Mouse (Mus musculus): ENCODE data around the gene U2af1l4. TPM values are rescaled to one million over a fixed set of nuclear protein-coding genes. Genes with fewer than 3 reads are reported as not detected.

Gene U2af1l4
- polyA plus RNA-seq, 1 experiment from 2014 or later: 82.4 TPM

DNA sequence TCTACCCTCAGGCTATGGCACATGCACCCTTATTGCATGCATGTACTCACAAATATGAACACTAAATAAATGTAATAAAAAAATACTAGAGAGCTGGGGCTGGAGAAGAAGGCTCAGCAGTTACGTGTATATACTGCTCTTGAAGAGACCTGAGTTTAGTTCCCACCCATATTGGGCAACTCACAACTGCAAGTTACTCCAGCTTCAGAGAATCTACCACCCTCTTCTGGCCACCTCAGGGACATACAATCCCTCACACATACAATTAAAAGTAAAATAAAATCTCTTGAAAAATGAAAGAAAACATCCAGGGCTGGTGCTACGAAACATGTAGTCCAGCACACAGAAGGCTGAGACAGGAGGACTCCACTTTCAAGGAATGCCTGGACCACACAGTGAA is 51.4 kb downstream of the U2af1l4 start:
- Histone ChIP-seq H3K27ac (ENCODE audit: poor library complexity, severe bottlenecking) (no peak overlapping the region), H3K9me3 (replicated peaks) (no peaks in the 10 kb centered on the region), H3K9ac (no peak overlapping the region), H3K4me3 (no peak overlapping the region), H3K36me3 (peaks cover 37% of the 10 kb centered on the region), H3K4me1 (replicated peaks) (peaks cover 9% of the 10 kb centered on the region), H3K4me2 (no peak overlapping the region), H3K27me3 (replicated peaks) (no peaks in the 10 kb centered on the region)
- no peak for ATAC-seq (ENCODE audit: insufficient number of reproducible peaks, low FRiP score)
- 69% methylated on average over 2 of the region's 2 CpGs for WGBS

Small RNAs within 50 kb of the gene (microRNA-seq; reads per million reads assigned to microRNA genes)
- gene Gm38670: 0.94 reads per million
- not detected for gene Mir3569

Other genes starting within 250 kb of the U2af1l4 start
- 18.4 and 19.5 TPM in 2 replicates for gene Syne4, start 248.5 kb upstream of the U2af1l4 start, polyA plus RNA-seq (2016; fragmentation: Nextera tagmentation; extraction: Ambion mirVana)
- 1.7 and 2.9 TPM in 2 replicates for gene E130208F15Rik, start 241.6 kb upstream of the U2af1l4 start, polyA plus RNA-seq (2016; fragmentation: Nextera tagmentation; extraction: Ambion mirVana)
- gene Sdhaf1, start 239.4 kb upstream of the U2af1l4 start, polyA plus RNA-seq (2016; fragmentation: Nextera tagmentation; extraction: Ambion mirVana): 16.7 and 17.0 TPM in 2 replicates
- gene Lrfn3, start 200.5 kb upstream of the U2af1l4 start, polyA plus RNA-seq (2016; fragmentation: Nextera tagmentation; extraction: Ambion mirVana): 2.3 and 2.8 TPM in 2 replicates
- gene Tyrobp, start 149.5 kb upstream of the U2af1l4 start, polyA plus RNA-seq (2016; fragmentation: Nextera tagmentation; extraction: Ambion mirVana): 9.5 and 9.8 TPM in 2 replicates
- 1.1 TPM in 1 of 2 replicates, not detected in the other for gene Hcst, start 143.4 kb upstream of the U2af1l4 start, polyA plus RNA-seq (2016; fragmentation: Nextera tagmentation; extraction: Ambion mirVana)
- gene Nfkbid, start 141.6 kb upstream of the U2af1l4 start, polyA plus RNA-seq (2016; fragmentation: Nextera tagmentation; extraction: Ambion mirVana): 0.95 and 1.3 TPM in 2 replicates
- 41.6 and 43.4 TPM in 2 replicates for gene Aplp1, start 117.8 kb upstream of the U2af1l4 start, polyA plus RNA-seq (2016; fragmentation: Nextera tagmentation; extraction: Ambion mirVana)
- gene Kirrel2, start 105.6 kb upstream of the U2af1l4 start, polyA plus RNA-seq (2016; fragmentation: Nextera tagmentation; extraction: Ambion mirVana): 1.1 and 1.3 TPM in 2 replicates
- gene Nphs1, start 105.0 kb upstream of the U2af1l4 start, polyA plus RNA-seq (2016; fragmentation: Nextera tagmentation; extraction: Ambion mirVana): 0.06 and 0.23 TPM in 2 replicates
- 1.00 TPM in 1 of 2 replicates, not detected in the other for gene Prodh2, start 69.7 kb upstream of the U2af1l4 start, polyA plus RNA-seq (2016; fragmentation: Nextera tagmentation; extraction: Ambion mirVana)
- gene Arhgap33, start 28.2 kb upstream of the U2af1l4 start, polyA plus RNA-seq (2016; fragmentation: Nextera tagmentation; extraction: Ambion mirVana): 10.1 and 10.9 TPM in 2 replicates
- gene Hspb6, start 11.1 kb upstream of the U2af1l4 start, polyA plus RNA-seq (2016; fragmentation: Nextera tagmentation; extraction: Ambion mirVana): 30.5 and 31.6 TPM in 2 replicates
- 9.3 and 12.7 TPM in 2 replicates for gene Proser3, start 11.0 kb upstream of the U2af1l4 start, polyA plus RNA-seq (2016; fragmentation: Nextera tagmentation; extraction: Ambion mirVana)
- 31.1 and 34.8 TPM in 2 replicates for gene Lin37, start 3.5 kb upstream of the U2af1l4 start, polyA plus RNA-seq (2016; fragmentation: Nextera tagmentation; extraction: Ambion mirVana)
- 10.5 and 10.6 TPM in 2 replicates for gene Gm49396, start within 50 bp of the U2af1l4 start, polyA plus RNA-seq (2016; fragmentation: Nextera tagmentation; extraction: Ambion mirVana)
- gene Psenen, start 326 bp downstream of the U2af1l4 start, polyA plus RNA-seq (2016; fragmentation: Nextera tagmentation; extraction: Ambion mirVana): 115 and 124 TPM in 2 replicates
- 2.7 and 3.7 TPM in 2 replicates for gene Igflr1, start 2.1 kb downstream of the U2af1l4 start, polyA plus RNA-seq (2016; fragmentation: Nextera tagmentation; extraction: Ambion mirVana)
- gene Kmt2b, start 25.4 kb downstream of the U2af1l4 start, polyA plus RNA-seq (2016; fragmentation: Nextera tagmentation; extraction: Ambion mirVana): 4.9 and 5.1 TPM in 2 replicates
- gene Zbtb32, start 35.6 kb downstream of the U2af1l4 start, polyA plus RNA-seq (2016; fragmentation: Nextera tagmentation; extraction: Ambion mirVana): 0.09 and 0.44 TPM in 2 replicates
- 0.44 and 2.5 TPM in 2 replicates for gene Upk1a, start 49.5 kb downstream of the U2af1l4 start, polyA plus RNA-seq (2016; fragmentation: Nextera tagmentation; extraction: Ambion mirVana)
- 1,789 and 1,831 TPM in 2 replicates for gene Cox6b1, start 62.9 kb downstream of the U2af1l4 start, polyA plus RNA-seq (2016; fragmentation: Nextera tagmentation; extraction: Ambion mirVana)
- gene Etv2, start 72.6 kb downstream of the U2af1l4 start, polyA plus RNA-seq (2016; fragmentation: Nextera tagmentation; extraction: Ambion mirVana): 1.1 and 1.4 TPM in 2 replicates
- 96.5 and 103 TPM in 2 replicates for gene Rbm42, start 87.0 kb downstream of the U2af1l4 start, polyA plus RNA-seq (2016; fragmentation: Nextera tagmentation; extraction: Ambion mirVana)
- gene Haus5, start 101.7 kb downstream of the U2af1l4 start, polyA plus RNA-seq (2016; fragmentation: Nextera tagmentation; extraction: Ambion mirVana): 35.4 and 36.3 TPM in 2 replicates
- gene Pmis2, start 108.3 kb downstream of the U2af1l4 start, polyA plus RNA-seq (2016; fragmentation: Nextera tagmentation; extraction: Ambion mirVana): not detected in 2 replicates
- 1.2 and 1.5 TPM in 2 replicates for gene 2200002J24Rik, start 135.6 kb downstream of the U2af1l4 start, polyA plus RNA-seq (2016; fragmentation: Nextera tagmentation; extraction: Ambion mirVana)
- 0.78 and 0.98 TPM in 2 replicates for gene Atp4a, start 148.9 kb downstream of the U2af1l4 start, polyA plus RNA-seq (2016; fragmentation: Nextera tagmentation; extraction: Ambion mirVana)
- 158 and 165 TPM in 2 replicates for gene Tmem147, start 166.2 kb downstream of the U2af1l4 start, polyA plus RNA-seq (2016; fragmentation: Nextera tagmentation; extraction: Ambion mirVana)
- not detected in 2 replicates for gene Gapdhs, start 180.4 kb downstream of the U2af1l4 start, polyA plus RNA-seq (2016; fragmentation: Nextera tagmentation; extraction: Ambion mirVana)
- 0.58 and 0.72 TPM in 2 replicates for gene Sbsn, start 188.2 kb downstream of the U2af1l4 start, polyA plus RNA-seq (2016; fragmentation: Nextera tagmentation; extraction: Ambion mirVana)
- 1.1 TPM in 2 replicates for gene Dmkn, start 200.5 kb downstream of the U2af1l4 start, polyA plus RNA-seq (2016; fragmentation: Nextera tagmentation; extraction: Ambion mirVana)
- not detected in 2 replicates for gene Krtdap, start 224.6 kb downstream of the U2af1l4 start, polyA plus RNA-seq (2016; fragmentation: Nextera tagmentation; extraction: Ambion mirVana)

All from heart, embryonic 12.5 days (tissue).